Mouse (Mus musculus) spleen, embryonic (tissue): ENCODE results near the gene 2200002D01Rik.
"Not testable (repeated sequence)": the region's sequence is repeated elsewhere in the genome, so short reads cannot be mapped to it uniquely, and the experiment has no call there.

ENCODE experiments used
- CTCF ChIA-PET: fragments of 350-600 bp; sonication (Branson Sonifier 250); formaldehyde crosslinking; loops from one replicate; lab custom pipeline; 2022; lab: Charles Lee

The 2200002D01Rik gene

DNA sequence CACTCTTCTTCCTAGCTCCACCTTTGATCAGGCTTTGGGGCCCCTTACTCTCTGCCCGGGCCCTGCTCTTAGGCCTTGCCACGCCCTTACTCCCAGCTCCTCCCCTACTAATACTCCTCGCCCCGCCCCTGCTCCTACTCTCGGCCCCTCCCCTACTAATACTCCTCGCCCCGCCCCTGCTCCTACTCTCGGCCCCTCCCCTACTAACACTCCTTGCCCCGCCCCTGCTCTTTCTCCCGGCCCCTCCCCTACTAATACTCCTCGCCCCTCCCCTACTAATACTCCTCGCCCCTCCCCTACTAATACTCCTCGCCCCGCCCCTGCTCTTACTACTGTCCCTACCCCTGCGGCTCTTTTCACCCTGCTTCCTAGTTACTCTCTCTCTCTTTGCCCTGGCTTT is 37.3 kb downstream of the 2200002D01Rik start:
- CTCF ChIA-PET = not testable (repeated sequence)

DNA sequence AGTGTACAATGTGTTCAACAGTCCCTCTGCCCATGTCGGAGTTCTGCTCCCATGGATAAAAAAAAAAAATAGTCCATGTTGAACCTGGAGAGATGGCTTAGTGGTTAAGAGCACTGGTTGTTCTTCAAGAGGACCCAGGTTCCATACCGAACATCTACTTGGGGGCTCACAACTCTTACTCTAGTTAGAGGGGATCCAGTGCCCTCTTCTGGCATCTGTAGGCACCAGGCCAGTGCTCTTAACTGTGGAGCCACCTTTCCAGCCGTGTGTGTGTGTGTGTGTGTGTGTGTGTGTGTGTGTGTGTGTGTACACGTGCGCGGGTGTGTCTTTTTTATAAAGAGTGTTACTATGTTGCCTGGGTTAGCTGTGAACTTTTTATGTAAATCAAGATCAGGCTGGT is 45.7 kb downstream of the 2200002D01Rik start:
- CTCF ChIA-PET = no interaction called here
